8 mouse cellular contexts compared by ENCODE assay signal in genomic region chr17:32528408-32529337, GRCm38 (mm10). TPM values are rescaled to one million over a fixed set of nuclear protein-coding genes. Genes with fewer than 3 reads are reported as not detected.
DNase-seq lines count a peak whose midpoint lies in the region; ATAC-seq and TF ChIP-seq lines count a peak whose summit lies in the region.

No protein-coding gene starts in this region.

- peak overlapping the region; percentile 67 for H3K4me2 ChIP-seq in heart, embryonic 11.5 days
- H3K4me2 ChIP-seq in kidney, embryonic 16.5 days (replicated peaks; ENCODE audit: low read depth, low read length): peak overlapping the region; percentile 51

- H3K4me3 ChIP-seq in heart, embryonic 11.5 days (ENCODE audit: low read depth, low read length): peak overlapping the region; percentile 42
- H3K4me3 ChIP-seq in kidney, embryonic 16.5 days (ENCODE audit: low read length): peak overlapping the region; percentile 41

- ATAC-seq in erythroblast, adult 5-6 weeks (replicated peaks; ENCODE audit: low FRiP score, poor library complexity, severe bottlenecking): 0 out of 2 replicates have a peak, but pooled peaks have one; percentile 41
- ATAC-seq in heart, embryonic 11.5 days (replicated peaks; ENCODE audit: insufficient number of reproducible peaks, low FRiP score, low TSS enrichment): peak; percentile 82
- peak; percentile 95 for ATAC-seq in kidney, embryonic 16.5 days (ENCODE audit: low FRiP score, low TSS enrichment)

- H3K27me3 ChIP-seq in heart, embryonic 11.5 days (ENCODE audit: control insufficient read depth, insufficient read depth, low read length): no peaks in the 10 kb centered on the region
- no peaks in the 10 kb centered on the region for H3K27me3 ChIP-seq in kidney, embryonic 16.5 days (ENCODE audit: insufficient read depth, low read length)

- H3K27ac ChIP-seq in heart, embryonic 11.5 days (ENCODE audit: low read depth, low read length): no peak overlapping the region
- no peak overlapping the region for H3K27ac ChIP-seq in kidney, embryonic 16.5 days (ENCODE audit: low read length)

- no peaks in the 10 kb centered on the region for H3K4me1 ChIP-seq in heart, embryonic 11.5 days (ENCODE audit: control insufficient read depth, insufficient read depth, low read length)
- H3K4me1 ChIP-seq in kidney, embryonic 16.5 days (ENCODE audit: insufficient read depth, low read length): no peaks in the 10 kb centered on the region

- peak; percentile 81 for TF ChIP-seq CTCF in brain, embryonic 14.5 days (IDR thresholded peaks at IDR 0.05; ENCODE audit: borderline replicate concordance, extremely low read depth, insufficient read depth, insufficient read length)

- 12% methylated on average over 26 of the region's 26 CpGs for WGBS in heart, embryonic 11.5 days (ENCODE audit: insufficient replicate concordance)
- 17% methylated on average over 26 of the region's 26 CpGs for WGBS in kidney, embryonic 16.5 days

- no peaks in the 10 kb centered on the region for H3K36me3 ChIP-seq in heart, embryonic 11.5 days (ENCODE audit: control insufficient read depth, insufficient read depth, low read length)
- 0 out of 2 replicates have a peak, but pooled peaks cover 3% of the 10 kb centered on the region for H3K36me3 ChIP-seq in kidney, embryonic 16.5 days (ENCODE audit: insufficient read depth, low read length)

- TF ChIP-seq POLR2A in brain, embryonic 14.5 days (IDR thresholded peaks at IDR 0.05; ENCODE audit: borderline replicate concordance, extremely low read depth, insufficient read depth, insufficient read length, poor library complexity, severe bottlenecking): no peak

- no peaks in the 10 kb centered on the region for H3K9me3 ChIP-seq in heart, embryonic 11.5 days (replicated peaks; ENCODE audit: control insufficient read depth, low read length)
- H3K9me3 ChIP-seq in kidney, embryonic 16.5 days (ENCODE audit: low read length): no peaks in the 10 kb centered on the region

- DNase-seq in CD4-positive helper T cell, adult 2 months (ENCODE audit: low read depth, low spot score): peak; percentile 88
- peak; percentile 86 for DNase-seq in brain, embryonic 14.5 days (ENCODE audit: low read depth)
- peak; percentile 85 for DNase-seq in liver
- DNase-seq in monocyte, adult 2 months (ENCODE audit: low read depth in 1 of 2, low spot score in 2 of 2): peak; percentile 82 to 86
- DNase-seq in spleen, postnatal 14 days (ENCODE audit: low spot score in 2 of 2): peak; percentile 72 to 79

- H3K9ac ChIP-seq in heart, embryonic 11.5 days (ENCODE audit: low read depth, low read length): peak overlapping the region; percentile 56
- peak overlapping the region; percentile 57 for H3K9ac ChIP-seq in kidney, embryonic 16.5 days (replicated peaks; ENCODE audit: low read length)

RNA-seq across cellular contexts. Expression of gene Cyp4f16, which starts 7.7 kb away (rescaled TPM):
- 21.6 and 37.0 TPM in 2 replicates for polyA plus RNA-seq in brain, embryonic 14.5 days (2012; rRNA removed)
- total RNA-seq in erythroblast, adult 5-6 weeks (2015; ENCODE audit: low replicate concordance): 2.5 and 3.3 TPM in 2 replicates
- total RNA-seq in erythroblast, adult 5-6 weeks (2017; ENCODE audit: low replicate concordance): 5.2 and 5.5 TPM in 2 replicates
- 12.6 and 15.9 TPM in 2 replicates for polyA plus RNA-seq in heart, embryonic 11.5 days (2014; fragmentation: Nextera tagmentation; extraction: Ambion mirVana)
- polyA plus RNA-seq in kidney, embryonic 16.5 days (2015; fragmentation: Nextera tagmentation; extraction: Ambion mirVana): 24.5 and 27.5 TPM in 2 replicates

RNA-seq across cellular contexts. Expression of gene Cyp4f17, which starts 22.8 kb away (rescaled TPM):
- 13.4 and 14.5 TPM in 2 replicates for polyA plus RNA-seq in brain, embryonic 14.5 days (2012; rRNA removed)
- total RNA-seq in erythroblast, adult 5-6 weeks (2015; ENCODE audit: low replicate concordance): not detected in 2 replicates
- not detected in 2 replicates for total RNA-seq in erythroblast, adult 5-6 weeks (2017; ENCODE audit: low replicate concordance)
- 4.6 and 5.1 TPM in 2 replicates for polyA plus RNA-seq in heart, embryonic 11.5 days (2014; fragmentation: Nextera tagmentation; extraction: Ambion mirVana)
- polyA plus RNA-seq in kidney, embryonic 16.5 days (2015; fragmentation: Nextera tagmentation; extraction: Ambion mirVana): 7.4 and 10.4 TPM in 2 replicates

Comparison
In these comparisons a context has a peak if more than half of its experiments do, and no peak if none do; other contexts are left out.
1. ATAC-seq: peak in every context shown above with its lines; median percentile 95 in kidney, embryonic 16.5 days; 82 in heart, embryonic 11.5 days; 41 in erythroblast, adult 5-6 weeks.